Mouse (Mus musculus) embryo, embryonic 10.5 days (tissue): ENCODE measurements at regions not wholly inside any gene's neighbourhood (a gene's known extent, or its start where the extent isn't known, plus 50 kb on each side); places are given as distances from the start of the nearest gene placed in this dataset.
"Not testable (repeated sequence)": the region's sequence is repeated elsewhere in the genome, so short reads cannot be mapped to it uniquely, and the experiment has no call there.

Experiments
- DNase-seq: peaks from one replicate; pipeline ENCODE4 v3.0.0-alpha.2; 2015; ENCODE audit warnings: low spot score

GRCm38 (mm10) chr13:107831221-107831681 lies 213.0 kb upstream of the Smim15 start:
- peak; percentile 95 for DNase-seq

- DNase-seq: no peak
Measured at GRCm38 (mm10) chr13:107830281-107830680, 214.0 kb upstream of the Smim15 start.

GRCm38 (mm10) chr13:107829861-107830260 lies 214.4 kb upstream of the Smim15 start:
- no peak for DNase-seq

GRCm38 (mm10) chr13:107825636-107826035 lies 218.6 kb upstream of the Smim15 start:
- no peak for DNase-seq

GRCm38 (mm10) chr13:107823342-107823741 lies 220.9 kb upstream of the Smim15 start:
- DNase-seq: no peak

GRCm38 (mm10) chr13:107822198-107822597 lies 222.0 kb upstream of the Smim15 start:
- DNase-seq: no peak

GRCm38 (mm10) chr13:107813562-107814161 lies 230.6 kb upstream of the Smim15 start:
- DNase-seq: no peak

GRCm38 (mm10) chr13:107812014-107812413 lies 232.2 kb upstream of the Smim15 start:
- no peak for DNase-seq

- DNase-seq: no peak
Measured at GRCm38 (mm10) chr13:107810802-107811192, 233.4 kb upstream of the Smim15 start.

- no peak for DNase-seq
Measured at GRCm38 (mm10) chr13:107810060-107810801, 234.0 kb upstream of the Smim15 start.

GRCm38 (mm10) chr13:107808961-107809360 lies 235.3 kb upstream of the Smim15 start:
- no peak for DNase-seq

GRCm38 (mm10) chr13:107804418-107804817 lies 239.8 kb upstream of the Smim15 start:
- DNase-seq: no peak

GRCm38 (mm10) chr13:107799199-107799945 lies 244.9 kb upstream of the Smim15 start:
- DNase-seq: peak; percentile 48

- DNase-seq: no peak
Measured at GRCm38 (mm10) chr13:107798144-107798543, 246.1 kb upstream of the Smim15 start.

GRCm38 (mm10) chr13:107795516-107795915 lies 248.7 kb upstream of the Smim15 start:
- DNase-seq: no peak

GRCm38 (mm10) chr13:107791770-107792169 lies 252.5 kb upstream of the Smim15 start:
- DNase-seq: no peak

GRCm38 (mm10) chr13:107784971-107785370 lies 259.3 kb upstream of the Smim15 start:
- DNase-seq: no peak

GRCm38 (mm10) chr13:107781741-107782140 lies 262.5 kb upstream of the Smim15 start:
- DNase-seq: no peak

GRCm38 (mm10) chr13:107781221-107781620 lies 263.0 kb upstream of the Smim15 start:
- no peak for DNase-seq

- DNase-seq: no peak
Measured at GRCm38 (mm10) chr13:107779591-107779990, 264.7 kb upstream of the Smim15 start.

- DNase-seq: not testable (repeated sequence)
Measured at GRCm38 (mm10) chr13:107774499-107774898, 269.7 kb upstream of the Smim15 start.

GRCm38 (mm10) chr13:107767262-107767624 lies 277.0 kb upstream of the Smim15 start:
- peak; percentile 21 for DNase-seq
